Mouse (Mus musculus) layer of hippocampus, postnatal 36 days (tissue): ENCODE measurements around the gene Ampd3. TPM values are rescaled to one million over a fixed set of nuclear protein-coding genes. Genes with fewer than 3 reads are reported as not detected.

Source experiments
- DNase-seq, 2 experiments: peaks; one replicate each; pipeline ENCODE4 v3.0.0; 2022
- total RNA-seq, 2 experiments: library from RNA; stranded (reverse); gene quantifications; 2 replicates each; pipeline ENCODE4 v1.2.3; 2021

Gene Ampd3
- total RNA-seq, 2 experiments from 2014 or later, result 20.1 to 23.1 TPM

DNA sequence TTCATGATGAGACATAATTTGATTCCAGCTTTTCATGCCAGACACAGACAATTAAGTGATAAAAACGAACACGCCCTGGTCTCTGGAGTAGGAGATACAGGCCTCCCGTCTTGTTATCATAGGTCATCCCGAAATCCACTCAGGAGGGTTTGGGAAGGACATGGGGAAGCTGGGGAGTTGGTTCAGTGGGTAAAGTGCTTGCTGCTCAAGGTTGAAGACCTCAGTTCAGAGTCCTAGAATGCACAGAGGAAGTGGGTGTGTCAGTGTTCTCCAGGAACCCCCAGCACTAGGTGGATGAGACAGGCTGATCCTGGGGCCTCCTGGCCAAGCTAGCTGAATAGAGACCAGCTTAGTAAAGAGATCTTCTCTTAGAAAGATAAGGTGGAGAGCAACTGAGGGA lies 2.9 kb downstream of the Ampd3 start:
- DNase-seq, result no peak

DNA sequence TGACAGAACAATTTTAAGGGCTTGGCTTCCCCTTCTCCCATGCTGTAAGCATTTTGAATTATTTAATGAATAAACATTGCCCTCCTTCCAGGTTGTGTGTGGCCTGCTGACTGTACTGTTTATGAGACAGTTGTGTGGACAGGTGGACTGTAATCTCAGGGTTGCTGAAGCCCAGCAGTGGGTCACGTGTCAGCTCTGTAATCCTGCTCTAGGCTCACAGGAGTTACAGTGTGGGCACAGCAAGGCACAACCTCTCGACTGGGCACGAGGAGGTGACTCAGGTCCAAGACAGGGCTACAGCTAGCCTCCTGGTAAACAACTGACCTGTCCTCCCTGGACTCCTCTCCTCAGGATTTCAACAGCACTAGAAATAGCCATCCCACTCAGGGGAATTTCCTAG lies 4.3 kb downstream of the Ampd3 start:
- DNase-seq, result no peak

DNA sequence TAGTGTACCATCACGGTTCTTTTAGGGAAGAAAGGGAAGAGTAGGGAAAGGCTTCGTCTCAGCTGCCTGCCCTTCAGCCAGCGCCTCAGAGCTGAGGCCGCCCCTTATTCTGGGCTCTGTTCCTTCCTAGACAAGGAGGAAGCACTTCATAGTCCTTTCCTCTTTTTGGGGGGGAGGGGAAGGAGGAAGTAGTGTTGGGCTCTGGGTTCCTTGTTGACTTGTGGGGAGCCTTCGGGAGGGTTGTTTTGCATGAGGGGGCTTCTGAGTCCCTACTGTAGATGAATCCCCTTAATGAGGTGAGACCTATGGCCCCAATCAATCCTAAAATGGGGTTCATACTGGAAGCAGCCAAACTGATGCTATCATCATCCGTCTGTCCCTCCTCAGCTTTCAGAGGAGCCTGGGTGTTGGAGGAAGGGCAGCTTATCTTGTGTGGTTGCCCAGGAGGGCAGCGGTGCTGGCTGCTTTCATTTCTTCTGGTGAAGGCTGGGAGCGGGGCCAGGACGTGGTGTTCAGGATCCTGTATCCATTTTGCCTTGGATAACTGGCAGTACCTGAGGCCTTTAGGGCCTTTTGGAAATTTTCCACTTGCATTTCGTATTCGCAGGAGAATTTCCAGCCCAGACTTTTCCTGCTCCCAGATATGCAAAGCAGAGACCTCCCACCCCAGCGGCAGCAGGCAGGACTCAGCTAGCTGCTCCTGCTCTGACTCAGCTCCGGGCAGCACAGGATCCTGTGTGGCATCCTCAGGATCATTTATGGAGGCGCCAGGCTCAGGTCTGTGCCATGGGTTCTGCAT lies 5.4 kb downstream of the Ampd3 start:
- DNase-seq, result peak; percentile 55 to 62

DNA sequence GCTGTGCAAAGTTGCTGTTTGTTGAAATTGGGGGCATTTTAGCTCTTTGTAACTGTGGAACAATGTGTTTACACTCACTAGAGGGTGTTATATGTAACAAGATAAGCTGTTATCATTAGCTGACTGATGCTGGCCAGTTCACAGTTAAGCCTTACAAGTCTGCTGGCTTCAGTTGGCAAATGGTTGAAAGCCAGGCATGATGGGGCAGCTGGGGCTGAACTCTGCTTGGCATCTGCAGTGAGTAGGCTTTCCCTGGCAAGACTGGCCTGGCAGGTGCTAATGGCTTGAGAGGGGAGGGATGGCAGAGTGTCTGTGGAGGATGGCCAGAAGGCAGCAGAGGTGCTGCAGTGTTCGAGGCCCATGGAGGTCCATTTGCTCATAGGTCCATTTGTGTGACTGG lies 6.1 kb downstream of the Ampd3 start:
- DNase-seq, result peak; percentile 36 to 49

DNA sequence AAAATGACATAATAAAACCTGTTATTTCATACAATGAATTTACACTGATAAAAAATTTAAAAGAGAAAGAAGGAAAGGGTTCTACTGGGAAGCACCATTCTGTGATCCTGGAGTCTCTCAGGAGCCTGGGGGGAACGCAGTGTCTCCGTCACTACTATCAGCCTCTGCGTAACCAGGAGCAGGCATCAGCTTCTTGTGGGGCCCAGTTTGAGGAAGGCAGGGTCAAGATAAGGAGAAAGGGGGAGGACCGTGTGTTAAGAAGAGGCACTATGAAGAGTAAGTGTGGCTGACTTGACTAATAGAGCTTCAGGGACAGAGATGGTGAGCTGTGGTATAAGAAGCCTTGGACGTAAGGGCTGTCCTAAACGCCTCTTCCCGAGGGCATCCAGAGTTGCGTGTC lies 6.7 kb downstream of the Ampd3 start:
- DNase-seq, result no peak

DNA sequence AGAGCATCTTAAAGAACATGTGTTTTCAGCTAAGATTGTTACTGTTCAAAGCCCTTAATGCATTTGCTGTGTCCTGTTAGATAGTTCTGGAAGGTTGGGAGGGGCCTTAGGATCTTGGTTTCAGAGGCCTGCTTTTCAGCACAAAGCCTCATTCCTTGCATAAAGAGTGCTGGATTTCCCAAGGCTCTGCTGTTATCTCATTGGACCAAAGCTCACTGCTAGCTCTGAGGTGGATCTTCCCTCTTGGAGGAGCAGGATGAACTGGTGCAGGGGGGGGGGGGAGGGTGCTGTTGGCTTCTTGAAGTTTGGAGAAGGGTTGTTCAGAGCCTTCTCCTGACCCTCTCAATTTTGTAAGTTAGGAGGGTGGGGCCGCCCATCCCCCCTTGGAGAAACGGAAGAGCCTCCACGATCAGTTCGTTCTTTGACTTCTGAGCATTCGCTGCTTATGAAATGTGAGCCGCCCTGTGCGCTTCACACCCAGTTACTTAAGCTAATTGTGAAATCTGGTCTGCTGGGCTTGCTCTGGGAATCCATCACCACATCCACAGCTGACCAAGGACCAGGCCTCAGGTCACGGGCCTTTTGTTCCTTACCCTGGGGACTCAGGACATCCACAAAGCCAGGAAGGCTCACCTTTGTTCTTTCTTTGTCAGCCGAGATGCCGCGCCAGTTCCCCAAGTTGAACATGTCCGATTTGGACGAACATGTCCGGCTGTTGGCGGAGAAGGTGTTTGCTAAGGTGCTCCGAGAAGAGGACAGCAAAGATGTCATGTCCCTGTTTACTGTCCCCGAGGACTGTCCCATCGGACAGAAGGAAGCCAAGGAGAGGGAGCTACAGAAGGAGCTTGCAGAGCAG lies 9.4 kb downstream of the Ampd3 start:
- no peak for DNase-seq

DNA sequence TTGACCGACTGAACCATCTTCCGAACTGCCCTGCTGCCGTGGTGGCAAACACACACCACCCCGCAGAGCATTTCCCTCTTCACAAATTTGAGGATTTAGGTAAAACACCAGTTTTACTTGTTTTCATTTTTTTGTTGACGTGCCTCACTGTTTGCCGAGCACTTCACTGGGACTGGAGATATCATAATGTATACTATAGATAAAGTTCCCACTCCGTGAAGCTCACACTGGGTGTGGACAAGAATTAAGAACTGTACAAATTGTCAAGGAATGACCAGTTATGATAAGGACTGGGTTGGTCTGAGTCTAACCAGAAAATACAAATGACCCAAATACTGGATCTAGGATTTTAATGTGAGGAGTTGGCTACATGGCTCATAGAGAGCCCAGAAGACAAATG lies 10.9 kb downstream of the Ampd3 start:
- no peak for DNase-seq

DNA sequence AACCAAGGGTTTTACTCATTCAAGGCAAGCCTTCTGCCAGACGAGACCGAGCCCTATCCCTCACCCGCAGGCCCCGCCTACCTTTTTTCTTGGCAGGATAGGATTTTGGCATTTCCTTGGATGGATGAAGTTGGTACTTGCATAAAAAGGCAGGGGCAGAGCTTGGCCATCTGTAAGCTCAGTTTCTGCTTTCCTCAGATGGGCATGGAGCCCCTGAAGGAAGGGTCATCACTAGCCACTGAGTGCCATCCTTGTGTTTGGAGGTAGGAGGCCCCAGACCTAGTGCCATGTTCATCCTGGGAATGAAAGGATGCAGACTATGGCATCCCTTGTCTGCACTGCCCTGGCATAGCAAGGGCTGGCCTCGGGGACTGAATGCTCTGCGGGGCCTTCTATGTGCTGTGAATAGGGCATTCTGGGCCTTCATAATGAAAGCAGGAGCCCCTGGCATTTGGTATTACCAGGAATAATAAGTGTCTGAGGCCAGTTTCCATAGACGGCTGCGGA lies 11.7 kb downstream of the Ampd3 start:
- peak; percentile 57 to 58 for DNase-seq

DNA sequence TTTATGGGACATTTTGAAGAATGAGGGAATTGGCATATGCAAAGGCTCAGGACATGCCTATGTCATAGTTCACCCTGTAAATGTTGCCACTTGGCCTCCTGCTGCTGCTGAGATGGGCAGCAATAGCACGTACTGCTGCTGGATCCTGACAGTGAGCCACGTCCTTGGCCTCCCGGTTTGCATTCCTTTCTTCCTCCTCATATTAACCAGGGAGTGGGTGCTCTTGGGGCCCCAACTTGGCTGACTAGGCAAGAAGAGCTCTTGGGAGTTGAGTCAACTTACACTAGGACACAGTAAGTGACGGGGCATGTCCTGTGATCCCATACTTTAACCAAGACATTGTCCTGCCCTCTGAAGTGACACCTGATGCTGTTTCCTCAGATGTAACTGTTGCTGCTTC lies 12.5 kb downstream of the Ampd3 start:
- DNase-seq, result no peak

DNA sequence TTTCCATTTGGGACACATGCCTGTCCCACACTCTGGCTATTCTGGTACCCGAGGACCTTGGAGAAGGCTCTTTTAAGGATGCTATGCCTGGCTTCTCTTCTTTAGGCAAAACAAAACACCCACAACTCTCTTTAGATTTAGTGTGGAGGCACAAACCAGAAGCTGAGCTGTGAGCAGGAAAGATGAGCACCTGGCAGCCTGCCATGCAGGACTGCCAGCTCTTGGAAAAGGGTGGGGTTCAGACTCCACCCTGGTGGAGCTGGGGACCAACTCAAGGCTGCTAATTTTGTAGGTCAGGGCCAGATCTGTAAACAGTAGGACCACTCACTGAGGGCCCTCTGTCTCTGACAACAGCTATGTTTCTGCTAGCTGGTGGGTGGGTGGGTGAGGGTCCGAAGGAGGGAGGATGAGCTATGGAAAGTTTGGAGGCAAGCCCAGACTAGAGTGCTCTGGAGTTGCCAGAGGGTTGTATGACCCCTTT lies 13.3 kb downstream of the Ampd3 start:
- no peak for DNase-seq

DNA sequence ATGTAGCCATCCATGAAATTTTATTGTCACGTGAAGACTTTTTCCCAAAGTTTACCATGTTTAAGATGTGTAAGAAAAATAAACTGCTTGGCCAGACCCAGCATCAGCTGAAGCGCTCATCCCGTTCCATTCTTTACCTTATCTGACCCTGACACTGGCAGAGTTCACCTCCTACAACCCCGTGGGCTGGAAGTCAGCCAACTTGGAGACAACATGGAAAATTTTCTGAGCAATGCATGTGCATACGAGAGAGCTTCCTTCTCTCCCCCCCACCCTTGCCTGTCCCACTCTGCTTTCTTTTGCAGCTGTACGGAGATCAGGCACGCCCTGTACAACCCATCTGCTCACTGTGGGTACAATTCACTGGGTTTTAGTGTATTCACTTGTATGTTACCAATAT lies 14.1 kb downstream of the Ampd3 start:
- no peak for DNase-seq

DNA sequence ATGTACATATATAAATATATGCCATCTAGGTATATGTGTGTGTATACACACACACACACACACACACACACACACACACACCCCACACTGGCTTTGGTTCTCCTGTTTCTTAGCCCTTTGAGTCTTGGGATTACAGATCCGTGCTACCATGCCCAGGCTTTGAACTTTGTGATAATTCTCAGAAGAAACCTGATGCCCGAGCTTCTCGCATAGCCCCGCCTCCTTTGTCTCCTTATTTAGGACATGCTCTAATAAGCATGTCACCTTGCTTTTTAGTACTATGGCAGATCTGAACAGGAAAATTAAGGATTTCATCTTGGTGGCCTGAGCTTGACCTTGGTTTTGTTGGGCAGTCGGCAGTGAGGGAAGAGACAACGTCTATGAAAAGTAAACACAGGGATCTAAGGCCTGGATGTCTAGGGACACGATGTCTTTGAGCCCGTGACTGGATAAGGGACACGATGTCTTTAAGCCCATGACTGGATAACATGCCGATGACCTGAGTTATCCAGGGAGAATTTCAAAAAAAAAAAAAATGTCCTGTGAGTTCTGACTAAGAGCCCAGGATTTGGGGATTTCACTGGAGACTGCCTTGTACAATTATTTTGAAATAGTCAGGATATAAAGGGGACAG lies 15.0 kb downstream of the Ampd3 start:
- DNase-seq, result no peak

DNA sequence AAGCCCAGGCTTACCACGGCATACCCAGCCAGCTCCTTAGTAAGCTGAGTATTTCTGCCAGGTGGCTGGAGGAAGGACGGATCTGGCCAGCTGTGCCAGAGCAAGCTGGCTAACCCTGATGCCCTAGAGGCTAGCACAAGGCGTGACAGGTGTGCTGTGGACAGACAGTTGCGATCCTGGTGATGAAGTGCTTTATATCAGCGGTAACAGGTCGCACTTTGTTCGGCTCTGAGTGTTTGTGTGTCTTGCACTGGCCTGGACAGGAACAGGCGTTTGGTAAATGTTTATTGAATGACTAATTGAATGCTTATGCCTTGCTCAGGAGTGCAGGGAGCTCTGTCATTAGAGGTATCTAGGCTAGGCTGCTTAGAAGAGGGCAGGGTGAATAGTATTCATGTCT lies 17.0 kb downstream of the Ampd3 start:
- no peak for DNase-seq

DNA sequence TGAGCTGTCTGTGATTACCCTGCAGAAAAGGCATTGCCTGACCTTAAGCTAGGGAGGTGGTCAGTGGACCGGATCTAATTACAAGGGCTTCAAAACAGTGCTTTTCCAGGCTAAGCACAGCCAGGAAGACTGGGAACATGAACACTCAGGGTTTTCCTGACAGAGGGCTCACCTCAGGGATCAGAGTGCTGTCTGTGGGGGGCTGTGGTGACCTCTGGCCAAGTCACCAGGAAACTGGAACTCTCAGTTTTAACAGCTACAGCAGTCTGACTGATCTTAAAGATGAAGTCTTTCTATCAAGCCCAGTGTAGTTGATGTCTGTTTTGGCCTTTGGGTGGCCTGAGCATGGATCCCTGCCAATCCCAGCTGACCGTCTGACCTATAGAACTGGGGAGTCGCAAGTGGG lies 17.7 kb downstream of the Ampd3 start:
- no peak for DNase-seq

DNA sequence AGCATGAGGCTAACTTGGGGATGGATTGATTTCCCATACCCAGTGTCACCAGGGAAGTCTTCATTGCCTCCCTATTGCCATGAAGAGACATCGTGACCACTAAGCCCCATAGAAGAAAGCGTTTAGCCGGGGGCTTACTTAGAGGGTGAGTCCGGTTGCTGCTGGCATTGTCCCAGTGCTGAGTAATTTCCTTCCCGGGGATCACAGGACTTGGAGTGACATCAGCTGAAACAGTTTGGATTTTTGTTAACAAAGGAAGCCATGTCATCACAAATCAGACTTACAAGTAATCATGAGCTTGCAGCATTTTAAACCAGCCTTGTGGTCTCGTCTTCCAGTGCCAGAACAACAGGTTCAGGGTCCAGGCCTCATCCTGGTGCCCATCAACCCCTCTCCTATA lies 19.3 kb downstream of the Ampd3 start:
- no peak for DNase-seq

DNA sequence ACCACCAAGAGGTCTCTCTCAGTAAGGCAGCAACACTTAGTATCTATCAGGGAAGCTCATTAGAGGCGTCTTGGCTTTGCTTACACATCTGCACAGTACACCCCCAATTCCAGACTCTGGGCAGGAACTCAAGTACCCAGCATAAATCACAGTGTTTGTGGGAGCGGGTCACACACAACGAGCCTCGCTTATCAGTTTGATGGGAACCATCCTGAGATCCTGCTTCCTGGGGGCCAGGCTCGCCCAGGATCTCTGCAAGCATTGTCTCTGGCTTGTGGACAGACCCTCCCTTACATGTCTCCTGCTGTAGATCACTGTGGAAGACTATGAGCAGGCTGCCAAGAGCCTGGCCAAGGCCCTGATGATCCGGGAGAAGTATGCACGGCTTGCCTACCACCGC lies 22.9 kb downstream of the Ampd3 start:
- DNase-seq, result no peak

DNA sequence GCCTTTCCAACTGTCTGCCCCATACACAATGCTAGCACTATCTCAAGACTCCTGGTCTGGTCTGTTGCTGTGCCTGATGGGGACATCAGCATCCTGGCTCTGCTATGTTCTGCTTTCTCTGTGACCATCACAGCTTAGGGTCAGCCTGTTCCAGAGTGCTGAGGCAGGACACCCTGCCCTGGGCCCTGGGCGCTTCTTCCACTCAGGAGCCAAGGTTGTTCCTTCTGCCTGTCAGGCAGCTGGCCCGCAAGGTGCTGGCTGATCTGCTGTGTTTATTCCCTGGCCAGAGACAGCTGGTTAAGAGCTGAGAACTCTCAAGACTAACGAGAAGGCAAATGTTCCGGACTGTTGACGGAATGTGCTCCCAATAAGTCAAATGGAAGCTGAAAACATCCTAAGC lies 24.2 kb downstream of the Ampd3 start:
- DNase-seq, result no peak

DNA sequence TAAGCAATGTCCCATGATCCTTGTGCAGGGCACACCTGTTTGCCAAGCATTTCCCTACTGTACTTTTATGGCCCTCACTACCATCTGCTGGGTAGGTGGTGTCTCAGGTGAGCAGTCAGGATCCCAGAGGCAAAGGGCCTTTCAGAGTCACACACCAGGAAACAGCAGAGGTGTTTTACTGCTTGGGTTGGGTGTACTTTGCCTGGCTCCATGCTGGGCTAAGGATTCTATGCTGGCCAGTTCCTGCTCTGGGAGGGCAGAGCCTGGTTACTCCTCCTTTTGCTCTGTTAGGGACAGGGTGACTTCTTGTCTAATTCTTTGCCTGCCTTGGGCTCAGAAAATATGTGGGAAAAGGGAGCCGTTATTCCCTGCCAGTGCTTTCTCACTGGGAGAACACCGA lies 24.8 kb downstream of the Ampd3 start:
- DNase-seq, result no peak

DNA sequence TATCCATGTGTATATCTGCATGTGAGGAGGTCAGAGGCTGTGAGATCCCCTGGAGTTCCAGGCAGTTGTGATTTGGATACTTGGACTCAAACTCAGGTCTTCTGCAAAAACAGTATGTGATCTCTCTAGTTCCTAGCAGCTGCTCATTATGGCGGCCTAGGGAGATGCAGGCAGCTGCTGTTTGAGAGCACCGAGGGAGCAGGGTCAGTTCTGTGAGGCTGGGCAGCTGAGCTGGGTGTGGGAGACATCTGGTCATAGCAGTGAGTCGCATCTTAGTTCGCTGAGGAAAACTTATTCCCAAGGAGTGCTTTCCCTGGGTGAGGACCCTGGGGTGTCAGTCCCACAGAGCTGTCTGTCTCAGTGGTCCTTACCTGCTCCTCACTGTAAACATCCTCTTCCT lies 26.7 kb downstream of the Ampd3 start:
- no peak for DNase-seq

DNA sequence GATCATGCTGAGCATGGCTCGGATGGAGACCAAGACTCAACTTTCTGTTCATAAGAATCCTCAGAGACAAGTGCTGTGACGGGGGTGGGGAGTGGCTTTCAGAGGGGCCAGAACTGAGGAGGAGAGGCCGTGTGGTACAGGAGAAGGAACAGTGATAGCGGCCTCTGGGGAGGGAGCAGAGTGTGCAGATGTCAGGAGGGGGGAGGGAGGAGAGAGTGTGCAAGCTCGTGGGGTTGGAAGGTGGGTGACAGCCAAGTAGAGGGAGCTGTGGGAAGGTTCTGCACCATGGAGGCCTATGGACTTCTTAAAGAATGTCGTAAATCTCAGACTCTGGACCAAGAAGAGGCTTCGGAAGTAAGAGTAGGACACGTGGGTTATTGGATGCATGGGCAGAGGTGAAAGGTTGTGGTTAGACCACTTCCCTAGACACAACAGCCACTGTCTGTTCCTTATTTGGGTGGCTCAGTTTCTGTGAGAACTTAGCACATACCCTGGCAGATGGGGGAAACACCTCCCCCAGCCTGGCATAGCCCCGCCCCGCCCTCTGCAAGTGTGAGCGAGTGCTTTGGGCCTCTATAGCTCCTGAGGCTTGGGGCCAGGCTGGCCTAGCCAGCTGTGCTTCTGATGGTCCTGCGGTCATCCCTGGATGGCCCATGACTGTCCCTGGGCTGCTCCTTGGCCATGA lies 28.5 kb downstream of the Ampd3 start:
- no peak for DNase-seq

DNA sequence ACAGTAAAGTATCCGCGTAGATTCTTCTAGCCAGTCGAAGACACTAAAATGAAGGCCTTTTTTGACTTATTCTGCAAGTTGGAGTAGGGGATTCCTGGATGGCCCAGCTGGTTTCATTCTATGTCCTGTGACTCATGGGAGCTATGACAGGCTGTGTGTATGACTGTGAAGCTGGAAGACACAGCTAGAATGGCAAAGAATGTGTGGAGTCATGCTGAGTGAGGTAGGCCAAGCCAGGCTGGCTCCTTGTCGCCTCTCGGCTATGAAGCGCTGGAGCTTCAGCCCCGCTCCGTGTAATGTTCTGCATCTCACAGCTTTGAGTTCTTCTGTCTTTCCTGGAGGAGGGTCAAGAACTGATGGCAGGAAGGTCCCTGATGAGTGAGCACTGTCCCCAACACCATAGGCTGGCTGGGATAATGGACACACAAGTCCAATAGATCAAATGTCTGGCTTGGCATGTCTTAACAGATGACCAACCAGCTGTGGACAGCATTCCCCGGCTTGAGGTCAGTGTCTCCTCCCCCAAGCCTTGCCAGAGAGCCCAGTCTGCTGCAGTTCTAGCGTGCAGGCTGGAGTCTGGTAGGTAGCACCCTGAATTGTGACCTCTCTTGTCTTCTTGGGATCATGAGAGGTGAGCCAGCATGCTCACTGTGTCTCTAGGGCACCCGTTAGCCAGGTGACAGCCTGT lies 29.9 kb downstream of the Ampd3 start:
- DNase-seq, result no peak

DNA sequence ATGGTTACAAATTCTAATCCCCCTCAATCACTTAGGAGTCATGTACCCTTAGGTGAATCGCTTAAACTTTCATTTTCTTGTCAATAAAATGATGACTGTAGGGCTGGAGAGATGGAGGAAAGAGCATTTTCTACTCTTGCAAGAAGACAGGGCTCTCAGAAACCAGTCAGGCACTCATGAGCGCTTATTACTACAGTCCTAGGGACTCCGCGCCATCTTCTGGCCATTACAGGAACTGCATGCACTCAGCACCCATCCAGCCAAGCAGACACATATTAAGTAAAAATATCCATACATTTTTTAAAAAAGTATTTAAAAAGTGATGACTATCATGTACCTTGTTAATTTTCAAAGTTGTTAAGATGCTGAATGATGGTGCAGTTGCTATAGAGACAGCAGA lies 33.0 kb downstream of the Ampd3 start:
- peak; percentile 78 to 84 for DNase-seq
